Mouse (Mus musculus) heart, adult 9 months (tissue): ENCODE data around the gene Cdhr4.

ENCODE experiments used
- DNase-seq, 2 experiments: peaks; one replicate each; pipeline ENCODE4 v3.0.0; 2022; ENCODE audit warnings: low spot score in 2 of 2

Gene Cdhr4

GRCm38 (mm10) chr9:107992197-107992596, at the start of gene Cdhr4:
Gene Cdhr4 (plus strand): TSS chr9:107992497.
- DNase-seq = no peak

- DNase-seq = no peak
Observed at GRCm38 (mm10) chr9:107947241-107948194, 44.8 kb upstream of the Cdhr4 start.

- DNase-seq = no peak
Observed at GRCm38 (mm10) chr9:107949184-107949921, 42.9 kb upstream of the Cdhr4 start.

- no peak for DNase-seq
Observed at GRCm38 (mm10) chr9:107949922-107950235, 42.4 kb upstream of the Cdhr4 start, which contains the start of gene Traip. Gene Traip (plus strand): TSS chr9:107950136.

GRCm38 (mm10) chr9:107950460-107951355, 41.6 kb upstream of the Cdhr4 start:
- DNase-seq = peak; percentile 89 to 92

GRCm38 (mm10) chr9:107955613-107956289, 36.5 kb upstream of the Cdhr4 start:
- DNase-seq = no peak

- no peak for DNase-seq
Observed at GRCm38 (mm10) chr9:107957141-107957540, 35.2 kb upstream of the Cdhr4 start.

- DNase-seq = no peak
Observed at GRCm38 (mm10) chr9:107959896-107960295, 32.4 kb upstream of the Cdhr4 start.

- DNase-seq = no peak
Observed at GRCm38 (mm10) chr9:107960928-107961327, 31.4 kb upstream of the Cdhr4 start.

GRCm38 (mm10) chr9:107961351-107961762, 30.9 kb upstream of the Cdhr4 start:
- DNase-seq = no peak

- DNase-seq = no peak
Observed at GRCm38 (mm10) chr9:107961881-107962280, 30.4 kb upstream of the Cdhr4 start.

- no peak for DNase-seq
Observed at GRCm38 (mm10) chr9:107962916-107963315, 29.4 kb upstream of the Cdhr4 start.

GRCm38 (mm10) chr9:107963700-107964099, 28.6 kb upstream of the Cdhr4 start:
- peak; percentile 83 to 85 for DNase-seq

- no peak for DNase-seq
Observed at GRCm38 (mm10) chr9:107964681-107965080, 27.6 kb upstream of the Cdhr4 start.

GRCm38 (mm10) chr9:107966676-107967075, 25.6 kb upstream of the Cdhr4 start:
- DNase-seq = peak; percentile 34 to 46

- no peak for DNase-seq
Observed at GRCm38 (mm10) chr9:107967437-107967836, 24.9 kb upstream of the Cdhr4 start.

GRCm38 (mm10) chr9:107968531-107968930, 23.8 kb upstream of the Cdhr4 start:
- no peak for DNase-seq

- DNase-seq = no peak
Observed at GRCm38 (mm10) chr9:107970311-107970710, 22.0 kb upstream of the Cdhr4 start.

- DNase-seq = peak; percentile 73 to 81
Observed at GRCm38 (mm10) chr9:107971690-107972541, 20.4 kb upstream of the Cdhr4 start.

GRCm38 (mm10) chr9:107974491-107975171, 17.7 kb upstream of the Cdhr4 start:
- DNase-seq = no peak
